Mouse (Mus musculus): ENCODE measurements around the gene Golga4. TPM values are rescaled to one million over a fixed set of nuclear protein-coding genes. Genes with fewer than 3 reads are reported as not detected.

Golga4 gene
- polyA plus RNA-seq, 1 experiment from 2014 or later = 58.7 TPM

- WGBS = 56% methylated on average over 3 of the region's 3 CpGs
- no peak overlapping the region for H3K27ac ChIP-seq
These were observed 6.7 kb downstream of the Golga4 start for GRCm38 (mm10) chr9:118512681-118513233.

GRCm38 (mm10) chr9:118515476-118515875 is 9.4 kb downstream of the Golga4 start:
- peaks cover 19% of the 10 kb centered on the region for H3K36me3 ChIP-seq
- no peaks in the 10 kb centered on the region for H3K27me3 ChIP-seq
- H3K4me1 ChIP-seq = peaks cover 42% of the 10 kb centered on the region
- H3K4me3 ChIP-seq (replicated peaks) = no peak overlapping the region
- no peak overlapping the region for H3K9ac ChIP-seq
- H3K9me3 ChIP-seq (replicated peaks) = no peaks in the 10 kb centered on the region
- no peak for ATAC-seq (replicated peaks; ENCODE audit: low FRiP score)
- WGBS = 93% methylated on average over 6 of the region's 6 CpGs
- H3K4me2 ChIP-seq = no peak overlapping the region
- no peak overlapping the region for H3K27ac ChIP-seq

More at GRCm38 (mm10) chr9:118512681-118513233, 6.7 kb downstream of the Golga4 start:
- Histone ChIP-seq H3K36me3 (peaks cover 19% of the 10 kb centered on the region), H3K4me1 (peaks cover 47% of the 10 kb centered on the region), H3K9me3 (replicated peaks) (no peaks in the 10 kb centered on the region), H3K9ac (no peak overlapping the region), H3K4me3 (replicated peaks) (no peak overlapping the region), H3K4me2 (no peak overlapping the region), H3K27me3 (no peaks in the 10 kb centered on the region)
- ATAC-seq (replicated peaks; ENCODE audit: low FRiP score) = no peak

GRCm38 (mm10) chr9:118516162-118516561 is 10.1 kb downstream of the Golga4 start:
- Histone ChIP-seq H3K9me3 (replicated peaks) (no peaks in the 10 kb centered on the region), H3K27me3 (no peaks in the 10 kb centered on the region), H3K4me3 (replicated peaks) (no peak overlapping the region), H3K4me1 (peaks cover 42% of the 10 kb centered on the region), H3K4me2 (no peak overlapping the region), H3K9ac (no peak overlapping the region), H3K36me3 (peaks cover 19% of the 10 kb centered on the region), H3K27ac (no peak overlapping the region)
- WGBS = 87% methylated on average over 3 of the region's 3 CpGs
- no peak for ATAC-seq (replicated peaks; ENCODE audit: low FRiP score)

DNA sequence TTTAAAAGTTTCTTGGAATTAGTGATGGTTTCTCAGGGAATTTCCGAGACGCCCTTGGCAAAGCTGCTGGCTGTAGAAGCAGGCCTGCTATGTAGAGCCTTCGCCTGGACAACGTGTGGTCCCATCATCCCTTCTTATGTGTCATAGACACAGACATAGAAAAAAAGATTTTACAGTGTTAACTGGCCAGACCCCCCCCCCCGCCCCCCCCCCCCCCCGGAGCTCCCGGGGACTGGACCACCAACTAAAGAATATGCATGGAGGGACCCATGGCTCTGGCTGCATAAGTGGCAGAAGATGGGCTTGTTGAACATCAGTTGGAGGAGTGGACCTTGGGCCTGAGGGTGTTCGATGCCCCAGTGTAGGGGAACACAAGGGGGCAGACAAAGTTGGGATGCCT is 11.6 kb downstream of the Golga4 start:
- H3K27me3 ChIP-seq = no peaks in the 10 kb centered on the region

GRCm38 (mm10) chr9:118519101-118519500 is 13.0 kb downstream of the Golga4 start:
- H3K27ac ChIP-seq = no peak overlapping the region
- no peak overlapping the region for H3K4me2 ChIP-seq
- no peaks in the 10 kb centered on the region for H3K27me3 ChIP-seq
- H3K36me3 ChIP-seq = peaks cover 34% of the 10 kb centered on the region
- no peak for ATAC-seq (replicated peaks; ENCODE audit: low FRiP score)
- WGBS = 69% methylated on average over 8 of the region's 8 CpGs
- H3K9me3 ChIP-seq (replicated peaks) = no peaks in the 10 kb centered on the region
- H3K9ac ChIP-seq = no peak overlapping the region
- H3K4me1 ChIP-seq = peaks cover 29% of the 10 kb centered on the region
- H3K4me3 ChIP-seq (replicated peaks) = no peak overlapping the region

More for the DNA sequence above, 11.6 kb downstream of the Golga4 start:
- peaks cover 33% of the 10 kb centered on the region for H3K4me1 ChIP-seq
- H3K36me3 ChIP-seq = peaks cover 25% of the 10 kb centered on the region
- WGBS = 82% methylated on average over 8 of the region's 8 CpGs
- H3K9ac ChIP-seq = no peak overlapping the region
- H3K9me3 ChIP-seq (replicated peaks) = no peaks in the 10 kb centered on the region
- no peak overlapping the region for H3K4me3 ChIP-seq (replicated peaks)
- no peak for ATAC-seq (replicated peaks; ENCODE audit: low FRiP score)
- no peak overlapping the region for H3K27ac ChIP-seq
- no peak overlapping the region for H3K4me2 ChIP-seq

- H3K27ac ChIP-seq = peak overlapping the region; percentile 48; the same call in 1 of the 2 replicates
- H3K4me1 ChIP-seq = peaks cover 29% of the 10 kb centered on the region
- 33% methylated on average over 8 of the region's 8 CpGs for WGBS
- no peak overlapping the region for H3K4me3 ChIP-seq (replicated peaks)
- H3K36me3 ChIP-seq = peaks cover 36% of the 10 kb centered on the region
- ATAC-seq (replicated peaks; ENCODE audit: low FRiP score) = no peak
- H3K9ac ChIP-seq = no peak overlapping the region
- no peaks in the 10 kb centered on the region for H3K27me3 ChIP-seq
- no peaks in the 10 kb centered on the region for H3K9me3 ChIP-seq (replicated peaks)
- no peak overlapping the region for H3K4me2 ChIP-seq
These were observed 13.9 kb downstream of the Golga4 start for GRCm38 (mm10) chr9:118520011-118520410.

DNA sequence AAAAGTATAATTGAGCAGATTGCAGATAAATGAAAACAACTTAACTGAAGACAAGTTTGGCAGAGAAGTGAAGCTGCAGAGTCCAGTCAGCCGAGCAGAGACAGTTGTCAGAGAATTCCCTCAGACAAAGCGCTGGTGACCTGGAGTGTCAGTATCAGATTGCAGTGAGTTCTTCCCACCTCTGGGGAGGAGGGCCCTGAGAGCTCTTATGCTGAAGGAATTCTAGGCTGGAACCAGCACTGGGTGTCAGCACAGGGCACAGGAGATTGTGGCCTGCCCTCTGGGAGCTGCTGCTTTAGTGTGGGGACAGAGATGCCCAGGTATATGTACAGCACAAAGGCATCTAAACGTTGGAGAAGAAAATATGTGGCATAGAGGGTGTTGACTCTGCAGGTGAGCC is 14.8 kb downstream of the Golga4 start:
- peaks cover 29% of the 10 kb centered on the region for H3K4me1 ChIP-seq
- no peaks in the 10 kb centered on the region for H3K9me3 ChIP-seq (replicated peaks)
- peak overlapping the region; percentile 41; the same call in 1 of the 2 replicates for H3K27ac ChIP-seq
- 22% methylated on average over 3 of the region's 3 CpGs for WGBS
- H3K36me3 ChIP-seq = peaks cover 36% of the 10 kb centered on the region
- peak; percentile 43; the same call in 1 of the 2 replicates for ATAC-seq (replicated peaks; ENCODE audit: low FRiP score)
- H3K9ac ChIP-seq = no peak overlapping the region
- no peak overlapping the region for H3K4me3 ChIP-seq (replicated peaks)
- no peak overlapping the region for H3K4me2 ChIP-seq
- H3K27me3 ChIP-seq = no peaks in the 10 kb centered on the region

- Histone ChIP-seq H3K36me3 (peaks cover 44% of the 10 kb centered on the region), H3K4me3 (replicated peaks) (no peak overlapping the region), H3K27me3 (no peaks in the 10 kb centered on the region), H3K4me2 (no peak overlapping the region), H3K4me1 (peaks cover 29% of the 10 kb centered on the region), H3K9me3 (replicated peaks) (no peaks in the 10 kb centered on the region), H3K27ac (no peak overlapping the region), H3K9ac (no peak overlapping the region)
- 84% methylated on average over 8 of the region's 8 CpGs for WGBS
- no peak for ATAC-seq (replicated peaks; ENCODE audit: low FRiP score)
These were observed 15.6 kb downstream of the Golga4 start for GRCm38 (mm10) chr9:118521659-118522058.

DNA sequence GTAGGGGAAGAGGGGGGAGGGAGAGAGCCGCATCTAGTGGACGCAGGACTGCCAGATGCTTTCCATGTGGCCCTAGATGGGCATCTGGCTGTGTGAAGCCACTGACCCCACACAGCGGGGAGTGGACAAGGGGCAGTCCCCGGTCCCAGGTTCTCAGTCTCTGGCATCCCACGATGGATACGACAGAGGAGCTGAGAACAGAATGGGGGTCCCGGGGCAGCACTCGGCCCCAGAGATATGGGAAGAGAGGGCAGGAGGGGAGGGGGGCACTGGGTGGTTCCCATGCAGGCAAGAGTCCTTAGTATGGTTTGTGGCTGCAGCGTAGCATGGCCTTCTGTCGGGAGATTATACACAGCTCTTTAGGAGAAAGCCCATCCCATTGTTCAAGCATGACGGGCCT is 17.7 kb downstream of the Golga4 start:
- no peak overlapping the region for H3K27ac ChIP-seq
- H3K36me3 ChIP-seq = peaks cover 64% of the 10 kb centered on the region
- H3K4me3 ChIP-seq (replicated peaks) = no peak overlapping the region
- H3K4me2 ChIP-seq = no peak overlapping the region
- H3K9ac ChIP-seq = no peak overlapping the region
- no peaks in the 10 kb centered on the region for H3K9me3 ChIP-seq (replicated peaks)
- peaks cover 20% of the 10 kb centered on the region for H3K4me1 ChIP-seq
- H3K27me3 ChIP-seq = no peaks in the 10 kb centered on the region
- no peak for ATAC-seq (replicated peaks; ENCODE audit: low FRiP score)
- WGBS = 97% methylated on average over 11 of the region's 11 CpGs

GRCm38 (mm10) chr9:118527056-118527455 is 21.0 kb downstream of the Golga4 start:
- Histone ChIP-seq H3K4me2 (no peak overlapping the region), H3K27me3 (no peaks in the 10 kb centered on the region), H3K36me3 (peaks cover 94% of the 10 kb centered on the region), H3K4me3 (replicated peaks) (no peak overlapping the region), H3K27ac (no peak overlapping the region), H3K4me1 (no peaks in the 10 kb centered on the region), H3K9me3 (replicated peaks) (no peaks in the 10 kb centered on the region), H3K9ac (no peak overlapping the region)
- 92% methylated on average over 18 of the region's 18 CpGs for WGBS
- no peak for ATAC-seq (replicated peaks; ENCODE audit: low FRiP score)

DNA sequence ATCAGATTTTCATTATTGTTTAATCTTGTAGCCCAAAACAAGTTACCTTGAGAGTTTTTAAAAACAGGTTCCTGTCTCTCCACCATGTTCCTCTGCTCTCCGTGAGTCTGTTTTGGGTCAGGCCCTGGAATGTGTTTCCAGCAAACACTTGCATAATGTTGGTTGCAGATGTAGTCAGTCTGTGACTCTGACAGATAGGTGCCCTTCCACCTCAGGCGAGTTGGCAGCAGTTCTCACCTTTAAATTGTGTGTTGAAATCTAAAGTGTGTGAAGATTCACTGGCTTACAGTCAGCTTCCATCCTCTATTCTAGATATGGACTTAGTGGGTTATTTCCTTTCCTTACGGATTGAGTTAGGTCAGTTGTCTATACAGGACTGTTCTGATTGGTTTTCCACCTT is 23.7 kb downstream of the Golga4 start:
- no peaks in the 10 kb centered on the region for H3K4me1 ChIP-seq
- H3K27me3 ChIP-seq = no peaks in the 10 kb centered on the region
- H3K9me3 ChIP-seq (replicated peaks) = no peaks in the 10 kb centered on the region
- ATAC-seq (replicated peaks; ENCODE audit: low FRiP score) = no peak
- WGBS = 84% methylated on average over 3 of the region's 3 CpGs
- H3K36me3 ChIP-seq = peaks cover 95% of the 10 kb centered on the region
- no peak overlapping the region for H3K9ac ChIP-seq
- no peak overlapping the region for H3K4me2 ChIP-seq
- no peak overlapping the region for H3K27ac ChIP-seq
- no peak overlapping the region for H3K4me3 ChIP-seq (replicated peaks)

DNA sequence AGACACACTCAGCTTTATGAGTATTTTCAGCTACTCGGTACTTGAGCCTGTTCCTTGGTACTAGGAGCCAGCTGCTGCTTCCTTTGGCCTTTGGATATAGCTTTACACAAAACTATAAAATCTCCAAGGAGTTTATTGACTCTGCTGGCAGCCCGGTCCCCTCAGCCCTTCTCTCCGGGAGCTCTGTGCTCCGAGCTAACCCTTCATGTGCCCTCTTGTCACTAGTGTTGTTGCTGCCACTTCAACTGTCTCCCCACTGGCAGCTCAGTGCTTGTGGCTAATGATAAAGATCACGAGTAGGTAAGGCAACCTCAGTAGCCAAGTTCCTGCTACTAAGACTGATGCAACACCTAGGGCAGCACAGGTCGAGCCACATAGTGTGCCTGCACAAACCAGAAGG is 24.6 kb downstream of the Golga4 start:
- H3K4me3 ChIP-seq (replicated peaks) = no peak overlapping the region
- H3K4me2 ChIP-seq = no peak overlapping the region
- H3K27ac ChIP-seq = no peak overlapping the region
- no peaks in the 10 kb centered on the region for H3K27me3 ChIP-seq
- 57% methylated on average over 6 of the region's 6 CpGs for WGBS
- no peak overlapping the region for H3K9ac ChIP-seq
- no peak for ATAC-seq (replicated peaks; ENCODE audit: low FRiP score)
- peaks cover 93% of the 10 kb centered on the region for H3K36me3 ChIP-seq
- H3K4me1 ChIP-seq = no peaks in the 10 kb centered on the region
- no peaks in the 10 kb centered on the region for H3K9me3 ChIP-seq (replicated peaks)

All from kidney, embryonic 15.5 days (tissue).